Mouse (Mus musculus): ENCODE measurements around the gene Nuak1. TPM values are rescaled to one million over a fixed set of nuclear protein-coding genes. Genes with fewer than 3 reads are reported as not detected.

The Nuak1 gene
- total and polyA plus RNA-seq, 2 experiments: 0.65 to 1.4 TPM

- Histone ChIP-seq H3K9ac (ENCODE audit: low read depth, low read length) (no peak overlapping the region), H3K36me3 (ENCODE audit: control insufficient read depth, insufficient read depth, low read length) (no peaks in the 10 kb centered on the region), H3K27ac (replicated peaks; ENCODE audit: insufficient read depth, low read depth, low read length) (no peak overlapping the region), H3K4me3 (ENCODE audit: insufficient read depth, low read depth, low read length) (no peak overlapping the region), H3K4me1 (ENCODE audit: control insufficient read depth, insufficient read depth, low read length) (no peaks in the 10 kb centered on the region), H3K79me2 (ENCODE audit: control insufficient read depth, insufficient read depth, low read length) (no peaks in the 10 kb centered on the region), H3K27me3 (ENCODE audit: control insufficient read depth, insufficient read depth, low read length) (no peaks in the 10 kb centered on the region)
- DNase-seq (ENCODE audit: extremely low read depth, low read depth, low spot score): no peak
- no peak for TF ChIP-seq POLR2A (IDR thresholded peaks at IDR 0.05; ENCODE audit: extremely low read depth, insufficient read depth, low read length)
- TF ChIP-seq CTCF (IDR thresholded peaks at IDR 0.05; ENCODE audit: low read depth, low read length): no peak
- WGBS: 53% methylated on average over 5 of the region's 5 CpGs
Measured at GRCm38 (mm10) chr10:84345730-84346129, 94.7 kb downstream of the Nuak1 start.

- no peak overlapping the region for H3K9ac ChIP-seq (ENCODE audit: low read depth, low read length)
- no peaks in the 10 kb centered on the region for H3K36me3 ChIP-seq (ENCODE audit: control insufficient read depth, insufficient read depth, low read length)
- DNase-seq (ENCODE audit: extremely low read depth, low read depth, low spot score): no peak
- no peaks in the 10 kb centered on the region for H3K4me1 ChIP-seq (ENCODE audit: control insufficient read depth, insufficient read depth, low read length)
- no peak for TF ChIP-seq CTCF (IDR thresholded peaks at IDR 0.05; ENCODE audit: low read depth, low read length)
- no peak for TF ChIP-seq POLR2A (IDR thresholded peaks at IDR 0.05; ENCODE audit: extremely low read depth, insufficient read depth, low read length)
- no peaks in the 10 kb centered on the region for H3K79me2 ChIP-seq (ENCODE audit: control insufficient read depth, insufficient read depth, low read length)
- H3K27me3 ChIP-seq (ENCODE audit: control insufficient read depth, insufficient read depth, low read length): no peaks in the 10 kb centered on the region
- WGBS: 93% methylated on average over 2 of the region's 2 CpGs
- no peak overlapping the region for H3K27ac ChIP-seq (replicated peaks; ENCODE audit: insufficient read depth, low read depth, low read length)
- H3K4me3 ChIP-seq (ENCODE audit: insufficient read depth, low read depth, low read length): no peak overlapping the region
Measured at GRCm38 (mm10) chr10:84343536-84343935, 96.9 kb downstream of the Nuak1 start.

- H3K4me1 ChIP-seq (ENCODE audit: control insufficient read depth, insufficient read depth, low read length): no peaks in the 10 kb centered on the region; the same call in 1 of the 2 replicates
- TF ChIP-seq CTCF (IDR thresholded peaks at IDR 0.05; ENCODE audit: low read depth, low read length) (no peak), POLR2A (IDR thresholded peaks at IDR 0.05; ENCODE audit: extremely low read depth, insufficient read depth, low read length) (no peak)
- DNase-seq (ENCODE audit: extremely low read depth, low read depth, low spot score): no peak
- no peaks in the 10 kb centered on the region for H3K79me2 ChIP-seq (ENCODE audit: control insufficient read depth, insufficient read depth, low read length)
- H3K36me3 ChIP-seq (ENCODE audit: control insufficient read depth, insufficient read depth, low read length): no peaks in the 10 kb centered on the region
- 73% methylated on average over 4 of the region's 4 CpGs for WGBS
- no peak overlapping the region for H3K9ac ChIP-seq (ENCODE audit: low read depth, low read length)
- H3K27ac ChIP-seq (replicated peaks; ENCODE audit: insufficient read depth, low read depth, low read length): peak overlapping the region; percentile 52
- H3K4me3 ChIP-seq (ENCODE audit: insufficient read depth, low read depth, low read length): no peak overlapping the region
- no peaks in the 10 kb centered on the region for H3K27me3 ChIP-seq (ENCODE audit: control insufficient read depth, insufficient read depth, low read length)
Measured at GRCm38 (mm10) chr10:84339456-84339855, 100.9 kb downstream of the Nuak1 start.

- H3K4me3 ChIP-seq (ENCODE audit: insufficient read depth, low read depth, low read length): no peak overlapping the region
- WGBS: 81% methylated on average over 3 of the region's 3 CpGs
- H3K27ac ChIP-seq (replicated peaks; ENCODE audit: insufficient read depth, low read depth, low read length): no peak overlapping the region
- DNase-seq (ENCODE audit: extremely low read depth, low read depth, low spot score): peak; percentile 46
- no peaks in the 10 kb centered on the region for H3K27me3 ChIP-seq (ENCODE audit: control insufficient read depth, insufficient read depth, low read length)
- no peaks in the 10 kb centered on the region; the same call in 1 of the 2 replicates for H3K4me1 ChIP-seq (ENCODE audit: control insufficient read depth, insufficient read depth, low read length)
- no peaks in the 10 kb centered on the region for H3K79me2 ChIP-seq (ENCODE audit: control insufficient read depth, insufficient read depth, low read length)
- H3K36me3 ChIP-seq (ENCODE audit: control insufficient read depth, insufficient read depth, low read length): no peaks in the 10 kb centered on the region
- no peak overlapping the region for H3K9ac ChIP-seq (ENCODE audit: low read depth, low read length)
- TF ChIP-seq CTCF (IDR thresholded peaks at IDR 0.05; ENCODE audit: low read depth, low read length) (no peak), POLR2A (IDR thresholded peaks at IDR 0.05; ENCODE audit: extremely low read depth, insufficient read depth, low read length) (no peak)
Measured at GRCm38 (mm10) chr10:84338752-84339151, 101.6 kb downstream of the Nuak1 start.

GRCm38 (mm10) chr10:84335441-84335840 lies 105.0 kb downstream of the Nuak1 start:
- TF ChIP-seq CTCF (IDR thresholded peaks at IDR 0.05; ENCODE audit: low read depth, low read length): no peak
- no peak for TF ChIP-seq POLR2A (IDR thresholded peaks at IDR 0.05; ENCODE audit: extremely low read depth, insufficient read depth, low read length)
- no peak overlapping the region for H3K9ac ChIP-seq (ENCODE audit: low read depth, low read length)
- 54% methylated on average over 4 of the region's 4 CpGs for WGBS
- H3K4me1 ChIP-seq (ENCODE audit: control insufficient read depth, insufficient read depth, low read length): no peaks in the 10 kb centered on the region; the same call in 1 of the 2 replicates
- no peak overlapping the region for H3K4me3 ChIP-seq (ENCODE audit: insufficient read depth, low read depth, low read length)
- no peak overlapping the region for H3K27ac ChIP-seq (replicated peaks; ENCODE audit: insufficient read depth, low read depth, low read length)
- H3K27me3 ChIP-seq (ENCODE audit: control insufficient read depth, insufficient read depth, low read length): no peaks in the 10 kb centered on the region
- peak; percentile 45 for DNase-seq (ENCODE audit: extremely low read depth, low read depth, low spot score)
- no peaks in the 10 kb centered on the region for H3K36me3 ChIP-seq (ENCODE audit: control insufficient read depth, insufficient read depth, low read length)
- H3K79me2 ChIP-seq (ENCODE audit: control insufficient read depth, insufficient read depth, low read length): no peaks in the 10 kb centered on the region

GRCm38 (mm10) chr10:84329822-84330221 lies 110.6 kb downstream of the Nuak1 start:
- TF ChIP-seq CTCF (IDR thresholded peaks at IDR 0.05; ENCODE audit: low read depth, low read length): no peak
- no peak for TF ChIP-seq POLR2A (IDR thresholded peaks at IDR 0.05; ENCODE audit: extremely low read depth, insufficient read depth, low read length)
- H3K36me3 ChIP-seq (ENCODE audit: control insufficient read depth, insufficient read depth, low read length): no peaks in the 10 kb centered on the region
- no peak for DNase-seq (ENCODE audit: extremely low read depth, low read depth, low spot score)
- H3K4me3 ChIP-seq (ENCODE audit: insufficient read depth, low read depth, low read length): no peak overlapping the region
- no peak overlapping the region for H3K9ac ChIP-seq (ENCODE audit: low read depth, low read length)
- no peaks in the 10 kb centered on the region for H3K4me1 ChIP-seq (ENCODE audit: control insufficient read depth, insufficient read depth, low read length)
- no peak overlapping the region for H3K27ac ChIP-seq (replicated peaks; ENCODE audit: insufficient read depth, low read depth, low read length)
- H3K79me2 ChIP-seq (ENCODE audit: control insufficient read depth, insufficient read depth, low read length): no peaks in the 10 kb centered on the region
- 85% methylated on average over 7 of the region's 7 CpGs for WGBS
- H3K27me3 ChIP-seq (ENCODE audit: control insufficient read depth, insufficient read depth, low read length): no peaks in the 10 kb centered on the region

Data from liver, adult 2 months (tissue).